Mouse (Mus musculus) midbrain, embryonic 10.5 days (tissue): ENCODE results near the gene Glyctk. TPM values are rescaled to one million over a fixed set of nuclear protein-coding genes. Genes with fewer than 3 reads are reported as not detected.
A peak's percentile ranks its signal among the peaks of the same experiment; 100 is the strongest.

Source experiments
- DNase-seq: peaks from one replicate; pipeline ENCODE4 v3.0.0-alpha.2; 2017; ENCODE audit warnings: low spot score
- H3K27ac ChIP-seq: fragments of 300-500 bp; sonication (generic); replicated peaks from 2 replicates; pipeline ENCODE4 v1.5.1; 2016; ENCODE audit warnings: mild to moderate bottlenecking
- H3K27me3 ChIP-seq: fragments of 300-500 bp; sonication (generic); 2 replicates; pipeline ENCODE4 v1.6.1; 2016; ENCODE audit warnings: low read depth, mild to moderate bottlenecking; ENCODE audit not compliant: poor library complexity, severe bottlenecking
- H3K36me3 ChIP-seq: fragments of 300-500 bp; sonication (generic); 2 replicates; pipeline ENCODE4 v1.6.1; 2016; ENCODE audit warnings: mild to moderate bottlenecking, moderate library complexity
- H3K4me1 ChIP-seq: fragments of 300-500 bp; sonication (generic); 2 replicates; pipeline ENCODE4 v1.6.1; 2016
- H3K4me3 ChIP-seq: fragments of 300-500 bp; sonication (generic); 2 replicates; pipeline ENCODE4 v1.5.1; 2016; ENCODE audit warnings: mild to moderate bottlenecking, moderate library complexity
- H3K9me3 ChIP-seq: fragments of 300-500 bp; sonication (generic); replicated peaks from 2 replicates; pipeline ENCODE4 v1.6.1; 2016; ENCODE audit warnings: mild to moderate bottlenecking
- WGBS: fragments of 180-500 bp; shearing (Covaris S2); methylation state at CpG from one replicate; pipeline ENCODE4 v1.1.7; 2016; 5-methylcytosine and 5-hydroxymethylcytosine counted together
- polyA plus RNA-seq: library from polyadenylated mRNA; unstranded; fragments of >200 nt; fragmentation: Nextera tagmentation; extraction: Ambion mirVana; gene quantifications from 2 replicates; pipeline ENCODE4 v1.2.1, GENCODE M21; 2016

The Glyctk gene
- polyA plus RNA-seq, 1 experiment from 2014 or later = 5.0 TPM

DNA sequence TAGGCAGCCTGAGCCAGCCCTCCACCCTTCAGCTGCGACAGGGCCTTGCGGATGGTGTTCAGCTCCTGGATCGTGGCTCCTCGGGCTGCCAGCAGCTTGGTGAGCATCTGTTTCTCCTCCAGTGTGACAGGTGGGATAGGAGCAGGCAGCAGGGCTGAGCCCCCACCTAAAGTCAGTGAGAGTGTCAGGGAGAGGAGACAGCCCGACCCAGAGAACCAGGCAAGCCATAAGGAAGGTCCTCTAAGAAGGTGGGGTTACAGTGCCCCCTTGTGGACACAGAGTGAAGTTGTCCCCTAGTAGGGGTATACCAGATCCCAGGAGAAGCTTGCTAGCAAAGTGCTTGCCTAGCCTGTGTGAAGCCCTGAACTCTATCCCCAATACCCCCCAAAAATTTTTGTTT lies 1.5 kb downstream of the Glyctk start:
- no peaks in the 10 kb centered on the region for H3K27me3 ChIP-seq

DNA sequence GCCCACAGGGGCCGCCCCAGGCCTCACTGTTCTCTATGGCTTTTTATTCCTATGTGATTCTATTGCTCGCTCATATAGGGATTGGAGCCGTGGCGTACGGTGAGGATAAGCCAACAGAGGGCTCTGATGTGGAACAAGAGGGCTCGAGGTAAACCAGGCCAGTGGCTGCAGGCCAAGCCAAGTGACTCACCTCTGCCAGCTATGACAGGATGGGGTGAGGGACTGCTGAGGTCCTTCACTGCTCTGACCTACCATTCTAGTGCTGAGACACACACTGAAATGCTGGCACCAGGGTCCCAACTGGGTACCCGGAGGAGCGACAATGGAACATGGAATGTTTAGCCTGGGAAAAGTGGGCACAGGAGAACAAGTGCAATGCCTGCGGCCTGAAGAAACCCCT lies 3.8 kb downstream of the Glyctk start:
- Histone ChIP-seq H3K27ac (peak overlapping the region; percentile 73; the same call in 1 of the 2 replicates), H3K4me3 (no peak overlapping the region), H3K27me3 (peaks cover 10% of the 10 kb centered on the region), H3K9me3 (no peaks in the 10 kb centered on the region), H3K4me1 (peaks cover 58% of the 10 kb centered on the region), H3K36me3 (peaks cover 51% of the 10 kb centered on the region)
- WGBS = 92% methylated on average over 9 of the region's 9 CpGs
- DNase-seq = no peak

More for the DNA sequence above, 1.5 kb downstream of the Glyctk start:
- no peak overlapping the region for H3K4me3 ChIP-seq
- 65% methylated on average over 5 of the region's 5 CpGs for WGBS
- no peaks in the 10 kb centered on the region for H3K9me3 ChIP-seq
- peak overlapping the region; percentile 73 for H3K27ac ChIP-seq
- peaks cover 53% of the 10 kb centered on the region for H3K4me1 ChIP-seq
- peaks cover 36% of the 10 kb centered on the region for H3K36me3 ChIP-seq
- peak; percentile 78 for DNase-seq

DNA sequence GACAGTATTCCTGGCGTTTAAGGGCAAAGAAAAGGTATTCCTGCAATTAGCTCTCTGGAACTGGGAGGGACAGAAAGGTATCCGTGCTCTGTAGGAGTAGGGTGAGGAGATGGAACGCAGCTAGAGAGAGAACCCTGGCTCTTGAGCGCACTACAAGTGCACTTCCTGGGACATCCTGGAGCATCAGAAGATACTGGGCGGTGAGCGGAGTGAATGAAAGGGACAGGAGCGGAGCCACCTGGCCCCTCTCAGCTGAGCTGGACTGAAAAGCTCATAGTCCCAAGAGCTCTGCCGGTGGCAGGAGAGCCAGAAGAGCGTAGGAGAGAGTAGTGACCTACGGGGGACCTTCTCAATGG lies 8.6 kb downstream of the Glyctk start:
- H3K27me3 ChIP-seq = peaks cover 31% of the 10 kb centered on the region
- 18% methylated on average over 10 of the region's 10 CpGs for WGBS
- peak; percentile 38 for DNase-seq
- H3K36me3 ChIP-seq = peaks cover 43% of the 10 kb centered on the region
- peak overlapping the region; percentile 74 for H3K4me3 ChIP-seq
- H3K4me1 ChIP-seq = peaks cover 45% of the 10 kb centered on the region
- H3K27ac ChIP-seq = peak overlapping the region; percentile 97
- H3K9me3 ChIP-seq = no peaks in the 10 kb centered on the region

DNA sequence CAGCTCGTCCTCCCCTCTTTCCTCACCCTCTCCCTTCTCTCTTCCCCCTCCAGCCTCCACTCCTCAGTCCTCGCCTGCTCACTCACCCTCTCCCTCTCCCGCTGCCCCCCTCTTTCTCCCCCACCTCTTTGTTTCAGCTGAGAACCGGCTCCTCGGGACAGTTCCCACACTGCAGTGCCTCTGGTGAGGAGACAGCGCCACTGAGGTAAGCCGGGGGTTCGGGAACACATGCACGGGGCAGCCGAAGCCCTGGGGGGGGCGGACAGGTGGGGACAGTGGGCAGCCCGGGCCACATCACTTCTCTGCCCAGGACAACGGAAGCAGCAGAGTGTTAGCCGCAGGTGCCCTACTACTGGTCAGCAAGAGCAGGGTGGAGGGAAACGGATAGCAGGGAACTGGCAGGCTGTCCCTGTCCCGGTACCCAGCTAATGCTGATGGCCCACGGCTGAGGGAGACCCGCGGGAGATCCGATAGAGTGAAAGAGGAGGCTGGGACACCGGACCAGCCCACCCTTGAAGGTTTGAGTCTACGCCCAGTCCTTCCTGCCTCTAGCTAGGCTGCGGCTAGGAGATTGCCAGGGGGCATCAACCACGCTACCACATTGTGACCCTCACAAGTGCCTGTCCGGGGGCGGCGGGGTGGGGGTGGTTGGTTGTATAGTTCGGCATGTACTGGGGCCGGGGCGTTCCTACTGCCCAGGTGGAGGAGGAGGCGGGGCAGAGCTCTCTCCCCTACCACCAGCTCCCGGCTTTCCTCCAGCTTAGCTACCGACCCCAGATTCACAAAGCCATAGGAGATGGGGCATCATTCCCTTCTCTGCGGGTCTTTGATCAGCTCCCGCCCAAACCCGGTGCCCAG lies 9.2 kb downstream of the Glyctk start:
- Histone ChIP-seq H3K27ac (peak overlapping the region; percentile 97), H3K9me3 (no peaks in the 10 kb centered on the region), H3K4me3 (peak overlapping the region; percentile 74), H3K36me3 (peaks cover 38% of the 10 kb centered on the region), H3K4me1 (peaks cover 45% of the 10 kb centered on the region), H3K27me3 (peaks cover 31% of the 10 kb centered on the region)
- no peak for DNase-seq
- WGBS = 1% methylated on average over 36 of the region's 36 CpGs

DNA sequence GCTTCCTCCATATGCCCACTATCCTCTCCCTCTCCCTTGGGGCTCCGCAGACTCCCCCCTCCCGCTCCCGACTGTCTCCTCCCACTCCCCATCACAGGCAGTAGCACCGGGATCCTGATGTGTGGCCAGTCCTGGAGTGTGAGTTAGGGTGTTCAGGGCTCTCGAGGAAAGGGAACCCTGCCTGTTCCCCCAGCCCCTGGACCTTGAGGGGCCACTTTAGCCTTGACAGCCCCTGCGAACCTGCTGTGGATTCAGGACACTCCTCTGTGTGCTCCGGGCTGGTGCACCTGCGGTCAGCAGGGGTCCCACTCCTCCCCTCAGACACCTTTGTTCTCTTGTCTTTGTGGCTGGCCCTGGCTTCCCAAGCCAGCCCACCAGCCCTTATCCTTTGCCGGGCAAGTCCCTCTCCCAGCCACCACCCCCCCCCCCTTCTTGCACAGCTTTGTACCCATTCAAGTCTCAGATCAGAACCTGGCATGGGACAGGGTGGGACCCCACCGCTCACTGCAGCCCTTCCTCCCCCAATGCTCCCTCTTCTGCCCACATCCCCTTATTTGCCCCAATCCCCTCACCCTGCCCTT lies 10.0 kb downstream of the Glyctk start:
- Histone ChIP-seq H3K9me3 (no peaks in the 10 kb centered on the region), H3K4me1 (peaks cover 45% of the 10 kb centered on the region), H3K27me3 (peaks cover 31% of the 10 kb centered on the region), H3K4me3 (peak overlapping the region; percentile 74), H3K36me3 (peaks cover 30% of the 10 kb centered on the region), H3K27ac (peak overlapping the region; percentile 97)
- DNase-seq = peak; percentile 74
- WGBS = 1% methylated on average over 10 of the region's 10 CpGs

DNA sequence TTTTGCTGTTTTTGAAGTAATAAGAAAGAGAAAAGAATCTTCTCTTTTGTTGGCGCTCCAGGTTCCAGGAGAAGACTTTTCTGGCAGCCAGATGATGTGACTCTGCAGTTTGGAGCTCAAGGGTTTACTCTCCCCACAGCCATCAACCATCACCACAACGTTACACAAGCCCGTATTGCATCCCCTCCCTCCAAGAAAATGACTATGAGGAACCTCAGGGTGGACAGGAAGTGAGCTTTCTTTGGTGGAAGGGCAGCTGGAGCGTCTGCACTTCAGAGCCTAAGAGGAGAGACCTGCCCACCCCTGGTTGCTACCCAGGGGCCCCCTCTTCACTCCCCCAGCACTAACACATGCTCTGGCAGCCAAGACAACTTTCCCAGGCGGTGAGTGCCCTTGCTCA lies 10.7 kb downstream of the Glyctk start:
- peaks cover 31% of the 10 kb centered on the region for H3K27me3 ChIP-seq
- peaks cover 23% of the 10 kb centered on the region for H3K36me3 ChIP-seq
- 32% methylated on average over 5 of the region's 5 CpGs for WGBS
- H3K9me3 ChIP-seq = no peaks in the 10 kb centered on the region
- DNase-seq = no peak
- peak overlapping the region; percentile 97 for H3K27ac ChIP-seq
- H3K4me3 ChIP-seq = peak overlapping the region; percentile 74
- peaks cover 45% of the 10 kb centered on the region for H3K4me1 ChIP-seq

DNA sequence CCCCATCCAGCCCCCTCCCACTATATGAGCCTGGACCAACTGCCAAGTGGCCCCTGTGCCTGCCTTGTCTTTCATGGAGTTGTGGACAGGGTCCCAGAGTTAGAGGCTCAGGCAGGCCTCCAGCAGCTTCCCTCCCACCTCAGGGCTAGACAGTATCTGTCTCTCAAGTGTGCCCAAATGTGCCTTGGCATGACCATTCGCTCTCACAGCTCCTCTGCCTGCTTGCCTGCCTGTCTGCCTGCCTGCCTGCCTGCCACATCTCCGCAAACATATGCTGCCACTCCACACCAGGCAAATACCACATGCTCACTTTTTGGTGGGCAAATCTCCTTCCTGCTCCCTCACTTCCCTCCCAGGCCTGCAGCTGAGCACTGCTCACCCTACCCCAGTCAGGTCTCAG lies 12.4 kb downstream of the Glyctk start:
- no peak for DNase-seq
- no peak overlapping the region for H3K4me3 ChIP-seq
- WGBS = 91% methylated on average over 2 of the region's 2 CpGs
- peaks cover 7% of the 10 kb centered on the region; the same call in 1 of the 2 replicates for H3K36me3 ChIP-seq
- peaks cover 47% of the 10 kb centered on the region for H3K4me1 ChIP-seq
- no peak overlapping the region for H3K27ac ChIP-seq
- no peaks in the 10 kb centered on the region for H3K9me3 ChIP-seq
- H3K27me3 ChIP-seq = peaks cover 31% of the 10 kb centered on the region

DNA sequence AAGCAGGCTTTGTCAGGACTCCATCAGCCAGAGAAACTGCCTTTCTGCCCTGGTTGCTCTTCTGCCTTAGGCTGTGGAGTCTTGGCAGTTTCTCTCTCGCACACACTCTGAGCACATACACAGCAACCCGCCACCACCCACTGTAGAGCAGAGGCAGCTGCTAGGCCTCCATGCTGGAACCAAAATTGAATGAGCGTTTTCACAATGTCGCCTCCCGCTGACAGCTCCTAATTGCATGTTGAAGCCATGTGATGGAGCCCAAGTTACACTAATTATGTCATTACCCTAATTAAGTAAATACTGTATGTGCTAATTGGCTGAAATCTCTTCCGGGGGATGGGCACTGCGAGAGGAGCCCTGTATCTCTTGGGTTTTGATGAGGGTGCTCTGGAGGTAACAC lies 13.8 kb downstream of the Glyctk start:
- Histone ChIP-seq H3K4me3 (no peak overlapping the region), H3K36me3 (no peaks in the 10 kb centered on the region), H3K27me3 (peaks cover 21% of the 10 kb centered on the region), H3K4me1 (peaks cover 37% of the 10 kb centered on the region), H3K27ac (no peak overlapping the region), H3K9me3 (no peaks in the 10 kb centered on the region)
- 88% methylated on average over 7 of the region's 7 CpGs for WGBS
- no peak for DNase-seq

DNA sequence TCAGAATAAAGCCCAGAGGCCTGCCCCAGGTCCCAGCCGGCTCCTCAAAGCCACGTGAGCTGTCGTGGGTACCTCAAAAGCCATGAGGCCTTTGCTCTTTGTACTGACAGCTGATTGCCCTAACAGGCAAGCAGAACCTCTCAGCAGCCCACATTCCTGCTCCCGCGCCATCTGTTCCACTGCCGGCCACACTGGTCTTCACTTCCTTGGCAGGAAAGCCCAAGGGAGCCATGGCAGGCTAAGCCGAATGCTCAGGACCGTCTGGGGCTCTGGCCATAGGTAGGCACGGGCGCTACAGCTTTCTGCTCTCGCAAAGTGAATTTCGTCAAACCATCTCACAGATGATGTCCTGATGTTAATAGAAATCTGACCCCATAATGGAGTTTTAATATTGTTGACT lies 16.0 kb downstream of the Glyctk start:
- WGBS = 87% methylated on average over 12 of the region's 12 CpGs
- H3K27me3 ChIP-seq = peaks cover 4% of the 10 kb centered on the region; the same call in 1 of the 2 replicates
- H3K4me1 ChIP-seq = peaks cover 30% of the 10 kb centered on the region
- no peaks in the 10 kb centered on the region for H3K9me3 ChIP-seq
- no peak for DNase-seq
- H3K27ac ChIP-seq = peak overlapping the region; percentile 66
- H3K36me3 ChIP-seq = no peaks in the 10 kb centered on the region
- no peak overlapping the region for H3K4me3 ChIP-seq

DNA sequence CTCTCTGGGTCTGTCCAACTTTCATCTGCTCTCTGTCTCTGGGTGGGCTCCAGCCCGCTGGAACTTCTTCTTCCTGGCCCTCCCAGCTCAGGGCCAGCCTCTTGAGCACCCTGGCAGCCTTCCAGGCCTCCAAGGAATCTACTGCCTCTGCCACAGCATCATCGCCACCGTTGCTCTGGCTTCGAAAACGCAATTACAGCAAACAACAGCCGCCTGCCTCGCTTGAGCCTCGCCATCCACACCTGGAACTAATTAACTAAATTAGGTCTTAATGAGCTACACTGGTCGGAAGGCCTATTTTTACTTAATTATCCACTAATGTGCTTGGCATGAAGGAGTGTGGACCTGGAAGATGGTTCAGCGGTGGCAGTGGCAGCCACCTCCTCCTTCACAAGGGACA lies 18.2 kb downstream of the Glyctk start:
- Histone ChIP-seq H3K36me3 (no peaks in the 10 kb centered on the region), H3K4me3 (no peak overlapping the region), H3K4me1 (peaks cover 26% of the 10 kb centered on the region), H3K27me3 (no peaks in the 10 kb centered on the region), H3K27ac (peak overlapping the region; percentile 33; the same call in 1 of the 2 replicates), H3K9me3 (no peaks in the 10 kb centered on the region)
- 82% methylated on average over 10 of the region's 10 CpGs for WGBS
- DNase-seq = no peak

DNA sequence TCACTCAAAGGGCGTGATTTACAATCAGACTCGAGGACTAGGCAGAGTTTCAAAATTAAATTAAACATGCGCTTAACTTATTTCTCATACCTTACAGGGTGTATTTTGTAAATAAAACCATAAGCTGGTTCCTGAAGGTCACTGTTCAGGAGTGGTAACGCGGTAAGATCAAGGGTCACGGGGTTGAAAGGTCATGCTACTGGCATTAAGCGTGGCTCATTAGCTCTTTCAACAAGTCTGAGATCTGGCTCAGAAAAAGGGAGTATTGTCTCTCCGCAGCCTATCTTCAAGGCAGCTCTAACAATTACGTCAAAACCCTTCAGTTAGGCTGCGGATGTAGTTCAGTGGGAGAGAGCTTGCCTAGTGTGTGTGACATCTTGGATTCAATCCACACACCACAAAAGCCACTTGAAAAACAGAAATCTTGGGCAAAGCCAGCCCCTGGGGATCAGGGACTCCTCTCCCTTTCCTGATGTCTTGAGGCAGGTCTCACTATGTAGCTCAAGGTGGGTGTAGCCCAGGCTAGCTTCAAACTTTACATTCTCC lies 20.2 kb downstream of the Glyctk start:
- no peak for DNase-seq
- no peaks in the 10 kb centered on the region for H3K27me3 ChIP-seq
- WGBS = 39% methylated on average over 10 of the region's 10 CpGs
- H3K4me1 ChIP-seq = peaks cover 26% of the 10 kb centered on the region
- H3K36me3 ChIP-seq = no peaks in the 10 kb centered on the region
- H3K9me3 ChIP-seq = no peaks in the 10 kb centered on the region
- no peak overlapping the region for H3K4me3 ChIP-seq
- no peak overlapping the region for H3K27ac ChIP-seq

DNA sequence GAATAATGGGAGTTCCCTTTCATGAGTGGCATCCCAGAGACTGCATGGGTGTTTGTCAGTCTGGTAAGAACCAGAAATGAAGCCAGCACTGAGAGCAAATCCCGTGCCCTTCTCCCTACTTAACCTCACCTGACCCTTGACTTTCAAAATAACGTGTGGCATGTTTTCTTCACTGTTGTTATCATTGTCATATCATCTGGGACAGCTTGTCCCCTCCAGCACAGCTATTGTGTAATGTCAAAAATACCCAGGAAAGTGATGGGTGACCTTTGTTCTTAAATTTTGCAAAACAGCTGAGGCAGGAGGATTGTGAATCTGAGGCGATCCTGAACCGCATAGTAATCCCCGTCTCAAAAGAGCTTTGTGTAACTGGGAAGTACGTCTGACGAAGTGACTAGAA lies 27.7 kb downstream of the Glyctk start:
- H3K27ac ChIP-seq = peak overlapping the region; percentile 97; the same call in 1 of the 2 replicates
- DNase-seq = no peak
- peaks cover 37% of the 10 kb centered on the region for H3K4me1 ChIP-seq
- no peaks in the 10 kb centered on the region for H3K27me3 ChIP-seq
- H3K36me3 ChIP-seq = no peaks in the 10 kb centered on the region
- H3K9me3 ChIP-seq = no peaks in the 10 kb centered on the region
- WGBS = 83% methylated on average over 7 of the region's 7 CpGs
- H3K4me3 ChIP-seq = no peak overlapping the region

DNA sequence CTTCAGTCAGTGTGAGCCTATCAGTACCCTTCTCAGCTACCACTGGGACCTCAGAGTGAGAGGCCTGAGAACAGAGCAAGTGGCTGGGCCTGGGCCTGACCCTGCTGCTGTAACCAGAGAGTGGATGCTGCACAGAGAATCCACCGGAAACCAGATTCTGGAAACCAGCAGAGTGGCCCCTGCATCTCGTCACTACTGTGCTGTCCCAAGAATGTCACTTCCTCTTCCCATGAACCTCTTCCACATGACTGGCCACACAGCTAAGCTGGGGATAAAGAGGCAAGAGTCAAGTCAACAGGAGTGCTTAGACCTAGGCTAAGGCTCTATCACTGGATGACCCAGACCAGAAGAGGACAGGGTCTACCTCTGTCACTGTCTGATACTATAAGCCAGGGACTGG lies 28.9 kb downstream of the Glyctk start:
- Histone ChIP-seq H3K27ac (peak overlapping the region; percentile 97), H3K27me3 (no peaks in the 10 kb centered on the region), H3K36me3 (no peaks in the 10 kb centered on the region), H3K4me3 (no peak overlapping the region), H3K4me1 (peaks cover 37% of the 10 kb centered on the region), H3K9me3 (no peaks in the 10 kb centered on the region)
- WGBS = 90% methylated on average over 2 of the region's 2 CpGs
- DNase-seq = no peak
